Mouse (Mus musculus) heart, postnatal 25 days (tissue): ENCODE data around the gene Yrdc. TPM values are rescaled to one million over a fixed set of nuclear protein-coding genes. Genes with fewer than 3 reads are reported as not detected.

ENCODE experiments used
- DNase-seq: peaks from one replicate; pipeline ENCODE4 v3.0.0; 2022; ENCODE audit warnings: low spot score
- intact Hi-C: fragments of 180-260 bp; cut with DNase I; formaldehyde crosslinking; loops from one replicate; pipeline ENCODE4 v1.15.1; 2025
- total RNA-seq, 2 experiments: library from RNA; stranded (reverse); gene quantifications; 2 replicates each; pipeline ENCODE4 v1.2.3; 2021

The Yrdc gene
- total RNA-seq, 2 experiments from 2014 or later = 16.1 to 16.6 TPM

- DNase-seq = peak; percentile 50
- intact Hi-C loops = no loop called here
Measured at GRCm38 (mm10) chr4:124847573-124847972, 2.9 kb upstream of the Yrdc start.

GRCm38 (mm10) chr4:124849631-124850260, 733 bp upstream of the Yrdc start:
- DNase-seq = peak; percentile 21
- intact Hi-C loops = loop anchor here (1.0 to 10.0 kb wide), 3 partner anchors 48 to 215 kb away; partner anchors contain the start of genes Dnali1, Sf3a3 and Snip1

GRCm38 (mm10) chr4:124850933-124851658, 617 bp downstream of the Yrdc start, which contains the start of gene 1110065P20Rik:
TSS of gene 1110065P20Rik (minus strand) at chr4:124851196.
- DNase-seq = peak; percentile 66
- intact Hi-C loops = loop anchor here (2.0 to 10.0 kb wide), 2 partner anchors 136 to 214 kb away; partner anchors contain the start of genes Dnali1, Sf3a3 and Snip1

- no peak for DNase-seq
- intact Hi-C loops = loop anchor here (10.0 kb wide), 1 partner anchor 209 kb away; the partner anchor contains the start of genes Dnali1 and Snip1
Measured at GRCm38 (mm10) chr4:124856294-124856693, 5.8 kb downstream of the Yrdc start.

GRCm38 (mm10) chr4:124858370-124858769, 7.9 kb downstream of the Yrdc start:
- intact Hi-C loops = loop anchor here (10.0 kb wide), 1 partner anchor 206 kb away; the partner anchor contains the start of genes Dnali1 and Snip1
- DNase-seq = no peak

- no peak for DNase-seq
- intact Hi-C loops = loop anchor here (5.0 kb wide), 1 partner anchor 77 kb away; the partner anchor contains the start of genes 9930104L06Rik and Cdca8
Measured at GRCm38 (mm10) chr4:124860446-124860845, 10.0 kb downstream of the Yrdc start.

GRCm38 (mm10) chr4:124861283-124862188, 11.1 kb downstream of the Yrdc start, which contains the start of gene Maneal:
TSS of gene Maneal (minus strand) at chr4:124862171.
- intact Hi-C loops = loop anchor here (5.0 kb wide), 1 partner anchor 76 kb away; the partner anchor contains the start of genes 9930104L06Rik and Cdca8
- DNase-seq = no peak

- intact Hi-C loops = no loop called here
- no peak for DNase-seq
Measured at GRCm38 (mm10) chr4:124872719-124873118, 22.2 kb downstream of the Yrdc start.

GRCm38 (mm10) chr4:124880599-124880998, 30.1 kb downstream of the Yrdc start, which contains the start of gene Epha10:
TSS of gene Epha10 (plus strand) at chr4:124880899.
- no peak for DNase-seq
- intact Hi-C loops = no loop called here

- no peak for DNase-seq
- intact Hi-C loops = no loop called here
Measured at GRCm38 (mm10) chr4:124881341-124881908, 30.9 kb downstream of the Yrdc start.

GRCm38 (mm10) chr4:124882151-124882729, 31.8 kb downstream of the Yrdc start:
- no peak for DNase-seq
- intact Hi-C loops = no loop called here

- intact Hi-C loops = no loop called here
- no peak for DNase-seq
Measured at GRCm38 (mm10) chr4:124888702-124889101, 38.2 kb downstream of the Yrdc start.

GRCm38 (mm10) chr4:124889935-124890334, 39.5 kb downstream of the Yrdc start:
- no peak for DNase-seq
- intact Hi-C loops = no loop called here

- intact Hi-C loops = no loop called here
- DNase-seq = no peak
Measured at GRCm38 (mm10) chr4:124890831-124891230, 40.4 kb downstream of the Yrdc start.

- intact Hi-C loops = no loop called here
- DNase-seq = no peak
Measured at GRCm38 (mm10) chr4:124893769-124894168, 43.3 kb downstream of the Yrdc start.

GRCm38 (mm10) chr4:124894508-124895428, 44.3 kb downstream of the Yrdc start:
- intact Hi-C loops = no loop called here
- no peak for DNase-seq

- intact Hi-C loops = no loop called here
- no peak for DNase-seq
Measured at GRCm38 (mm10) chr4:124898428-124898827, 47.9 kb downstream of the Yrdc start.

- DNase-seq = no peak
- intact Hi-C loops = no loop called here
Measured at GRCm38 (mm10) chr4:124899906-124900305, 49.4 kb downstream of the Yrdc start.
